Mouse (Mus musculus) cortical plate, adult 2 months (tissue): ENCODE measurements around the gene Zfp324.

Experiments
- CTCF ChIP-seq: fragments of 200-500 bp; IDR thresholded peaks from 2 replicates; pipeline ENCODE4 v1.5.1; 2011; ENCODE audit warnings: mild to moderate bottlenecking, control low read depth, low read length; ENCODE audit not compliant: insufficient read depth; ENCODE audit errors: extremely low read depth
- POLR2A ChIP-seq: fragments of 200-500 bp; IDR thresholded peaks from 2 replicates; pipeline ENCODE4 v1.6.1; 2011; ENCODE audit warnings: mild to moderate bottlenecking, low read length, control low read depth; ENCODE audit not compliant: insufficient read depth; ENCODE audit errors: extremely low read depth

DNA sequence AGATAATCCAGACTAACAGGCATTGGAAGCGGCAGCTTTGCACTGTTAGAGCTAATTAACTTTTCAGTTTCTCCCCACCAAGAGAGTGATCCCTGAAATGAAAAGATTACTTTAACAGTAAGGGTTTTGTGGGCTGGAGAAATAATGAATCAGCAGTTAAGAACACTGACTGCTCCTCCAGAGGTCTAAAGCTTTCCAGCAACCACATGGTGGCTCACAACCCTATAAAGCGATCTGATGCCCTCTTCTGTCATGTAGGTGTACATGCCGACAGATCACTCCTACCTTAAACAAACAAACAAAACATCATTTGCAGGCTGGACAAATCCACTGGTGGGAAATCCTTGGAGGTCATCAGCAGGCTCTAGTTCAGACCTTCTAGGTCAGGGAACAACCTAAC is 10.7 kb upstream of the Zfp324 start:
- no peak for TF ChIP-seq CTCF
- TF ChIP-seq POLR2A = no peak
